20 mouse cellular contexts compared by ENCODE assay signal in the genomic region with DNA sequence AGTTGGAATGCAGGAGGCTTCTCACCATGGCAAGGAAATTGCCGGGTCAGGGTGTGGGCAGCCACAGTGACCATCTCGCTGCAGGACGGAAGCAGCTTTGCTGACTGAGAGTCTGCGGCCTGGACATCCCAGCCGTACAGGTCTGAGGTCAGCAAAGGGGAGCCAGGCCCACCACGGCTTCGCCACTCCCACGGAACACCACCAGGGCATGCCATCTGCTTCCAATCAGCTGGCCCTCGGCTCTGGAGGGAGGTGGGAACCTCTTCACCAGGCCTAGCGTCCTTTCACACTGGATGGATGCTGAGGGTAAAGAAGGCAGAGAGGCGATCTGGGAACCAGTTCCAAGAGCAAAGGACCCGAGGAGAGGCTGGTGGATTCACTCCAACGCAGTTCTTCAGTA. TPM values are rescaled to one million over a fixed set of nuclear protein-coding genes. Genes with fewer than 3 reads are reported as not detected.
"Had no signal": no experiment of that assay in that cellular context is flagged by ENCODE, and none has a peak within 500 bp of the region (broad histone marks: within the 10 kb centered on the region; RNA-seq: fewer than 3 reads in every experiment).

No protein-coding gene starts in this region.

- DNase-seq: kidney, adult 18-20 months; kidney, postnatal 25 days; left cerebral cortex, postnatal 4 days; lung, embryonic 14.5 days; lung, postnatal 10 days; lung, postnatal 4 days; retina, postnatal 1 day; right cerebral cortex, postnatal 14 days; thymus, adult 2 months; thymus, postnatal 25 days had no signal

- H3K9me3 ChIP-seq: kidney, embryonic 15.5 days; limb, embryonic 15.5 days; liver, embryonic 12.5 days; neural tube, embryonic 13.5 days; stomach, embryonic 15.5 days had no signal

- ATAC-seq: liver, embryonic 12.5 days; midbrain, embryonic 16.5 days had no signal

- H3K4me3 ChIP-seq: kidney, embryonic 15.5 days; limb, embryonic 15.5 days; liver, embryonic 12.5 days; neural tube, embryonic 13.5 days; stomach, embryonic 15.5 days had no signal

- H3K4me2 ChIP-seq: kidney, embryonic 15.5 days; limb, embryonic 15.5 days; liver, embryonic 12.5 days; lung, embryonic 14.5 days; midbrain, embryonic 11.5 days; neural tube, embryonic 13.5 days; stomach, embryonic 15.5 days had no signal

- H3K27ac ChIP-seq: kidney, embryonic 15.5 days; limb, embryonic 15.5 days; liver, embryonic 12.5 days; neural tube, embryonic 13.5 days; stomach, embryonic 15.5 days had no signal

- H3K4me1 ChIP-seq: liver, embryonic 12.5 days had no signal

- H3K27me3 ChIP-seq: limb, embryonic 15.5 days; neural tube, embryonic 13.5 days; stomach, embryonic 15.5 days had no signal

- H3K36me3 ChIP-seq: kidney, embryonic 15.5 days; limb, embryonic 15.5 days; liver, embryonic 12.5 days; neural tube, embryonic 13.5 days; stomach, embryonic 15.5 days had no signal

- H3K9ac ChIP-seq: kidney, embryonic 15.5 days; limb, embryonic 15.5 days; liver, embryonic 12.5 days; lung, embryonic 14.5 days; neural tube, embryonic 13.5 days; stomach, embryonic 15.5 days had no signal

RNA-seq across cellular contexts. Expression of gene Eps8l3, which starts 21.7 kb away (rescaled TPM):
- total RNA-seq: layer of hippocampus, postnatal 10 days; left cerebral cortex, postnatal 4 days; megakaryocyte, adult 5-6 weeks had no signal
- polyA plus RNA-seq: kidney, embryonic 15.5 days; limb, embryonic 15.5 days; liver, embryonic 12.5 days; lung, embryonic 14.5 days; midbrain, embryonic 11.5 days; midbrain, embryonic 16.5 days; neural tube, embryonic 13.5 days; urinary bladder, adult 2 months had no signal
